Mouse (Mus musculus) T-cell, adult 2 months (primary cell): ENCODE data around the gene Fdx1l.

Source experiments
- DNase-seq: peaks from one replicate; pipeline ENCODE4 v3.0.0; 2022; ENCODE audit warnings: low spot score

The Fdx1l gene

DNA sequence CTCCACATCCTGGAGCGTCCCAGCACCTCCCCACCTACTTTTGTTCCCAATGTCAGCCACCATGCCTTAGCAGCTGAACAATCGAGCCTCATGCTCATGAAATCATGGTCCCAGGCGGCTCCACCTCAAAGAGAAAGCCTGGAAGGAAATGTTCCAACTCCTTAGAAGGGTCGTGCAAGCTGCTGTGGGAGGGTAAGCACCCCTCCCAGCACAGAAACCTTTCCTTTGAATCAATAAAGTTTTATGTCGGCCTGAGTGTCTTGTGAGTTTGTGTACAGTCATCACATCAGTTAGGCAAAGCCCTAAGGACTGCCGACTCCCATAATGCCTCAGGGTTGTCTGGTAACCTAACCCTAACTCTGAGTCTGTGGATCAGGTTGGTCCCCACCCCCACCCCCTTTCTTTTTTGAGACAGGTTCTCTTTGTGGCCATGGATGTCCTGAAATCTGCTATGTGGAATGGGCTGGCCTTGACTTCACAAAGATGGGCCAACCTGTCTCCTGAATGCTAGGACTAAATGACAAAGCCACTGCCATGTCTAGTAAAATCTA lies 44.8 kb downstream of the Fdx1l start:
- no peak for DNase-seq

DNA sequence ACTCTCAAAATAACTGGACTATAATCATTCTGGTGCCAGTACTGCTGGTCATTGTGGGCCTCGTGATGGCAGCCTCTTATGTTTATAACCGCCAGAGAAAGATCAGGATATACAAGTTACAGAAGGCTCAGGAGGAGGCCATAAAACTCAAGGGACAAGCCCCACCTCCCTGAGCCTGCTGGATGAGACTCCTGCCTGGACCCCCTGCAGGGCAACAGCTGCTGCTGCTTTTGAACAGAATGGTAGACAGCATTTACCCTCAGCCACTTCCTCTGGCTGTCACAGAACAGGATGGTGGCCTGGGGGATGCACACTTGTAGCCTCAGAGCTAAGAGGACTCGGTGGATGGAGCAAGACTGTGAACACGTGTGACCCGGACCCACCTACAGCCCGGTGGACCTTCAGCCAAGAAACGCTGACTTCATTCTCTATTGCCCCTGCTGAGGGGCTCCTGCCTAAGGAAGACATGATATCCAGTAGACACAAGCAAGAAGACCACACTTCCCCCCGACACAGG lies 45.6 kb downstream of the Fdx1l start:
- DNase-seq: no peak

DNA sequence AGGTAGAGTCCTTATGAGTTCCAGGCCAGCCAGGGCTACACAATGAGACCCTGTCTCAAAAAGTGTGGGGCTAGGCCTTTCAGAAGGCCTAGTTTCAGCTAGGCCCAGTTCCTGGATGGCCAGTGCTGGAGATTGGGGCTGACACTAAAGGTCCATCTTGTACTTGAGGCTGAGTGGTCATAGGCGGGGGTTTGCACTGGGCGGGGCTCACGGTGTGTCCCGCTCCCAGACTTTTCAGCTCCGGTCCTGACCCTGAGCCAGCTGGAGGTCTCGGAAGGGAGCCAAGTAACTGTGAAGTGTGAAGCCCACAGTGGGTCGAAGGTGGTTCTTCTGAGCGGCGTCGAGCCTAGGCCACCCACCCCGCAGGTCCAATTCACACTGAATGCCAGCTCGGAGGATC lies 46.6 kb downstream of the Fdx1l start:
- DNase-seq: no peak

DNA sequence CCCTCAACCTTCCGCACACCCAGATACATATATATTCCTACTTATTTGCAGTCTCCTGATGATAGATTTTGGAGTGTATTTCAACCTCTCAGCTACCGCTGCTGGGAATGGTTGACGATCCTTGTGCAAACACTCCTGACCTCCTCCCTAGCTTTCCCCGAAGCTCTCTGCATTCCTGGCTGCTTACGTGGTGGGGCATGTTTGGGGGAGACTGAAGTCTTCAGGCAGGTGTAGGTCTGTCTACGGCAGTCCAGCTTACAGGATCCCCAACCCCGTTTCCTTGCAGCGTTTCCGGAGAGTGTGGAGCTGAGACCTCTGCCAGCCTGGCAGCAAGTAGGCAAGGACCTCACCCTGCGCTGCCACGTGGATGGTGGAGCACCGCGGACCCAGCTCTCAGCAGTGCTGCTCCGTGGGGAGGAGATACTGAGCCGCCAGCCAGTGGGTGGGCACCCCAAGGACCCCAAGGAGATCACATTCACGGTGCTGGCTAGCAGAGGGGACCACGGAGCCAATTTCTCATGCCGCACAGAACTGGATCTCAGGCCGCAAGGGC lies 48.1 kb downstream of the Fdx1l start:
- DNase-seq: no peak

DNA sequence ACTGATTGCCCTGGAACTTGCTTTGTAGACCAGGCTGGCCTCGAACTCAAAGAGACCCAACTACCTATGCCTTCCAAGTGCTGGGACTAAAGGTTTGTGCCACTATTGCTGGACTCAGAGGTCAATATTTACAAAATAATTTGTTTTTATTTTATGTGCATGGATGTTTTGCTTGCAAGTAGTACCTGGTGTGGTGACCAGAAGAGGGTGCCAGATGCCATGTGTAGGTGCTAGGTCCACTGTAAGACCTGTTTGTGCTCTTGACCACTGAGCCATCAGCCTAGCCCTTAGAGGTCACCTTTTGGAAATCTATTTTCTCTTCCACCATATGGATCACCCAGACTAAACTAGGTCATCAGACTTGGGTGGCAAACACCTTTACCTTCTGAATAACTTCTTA lies 50.7 kb downstream of the Fdx1l start:
- no peak for DNase-seq

DNA sequence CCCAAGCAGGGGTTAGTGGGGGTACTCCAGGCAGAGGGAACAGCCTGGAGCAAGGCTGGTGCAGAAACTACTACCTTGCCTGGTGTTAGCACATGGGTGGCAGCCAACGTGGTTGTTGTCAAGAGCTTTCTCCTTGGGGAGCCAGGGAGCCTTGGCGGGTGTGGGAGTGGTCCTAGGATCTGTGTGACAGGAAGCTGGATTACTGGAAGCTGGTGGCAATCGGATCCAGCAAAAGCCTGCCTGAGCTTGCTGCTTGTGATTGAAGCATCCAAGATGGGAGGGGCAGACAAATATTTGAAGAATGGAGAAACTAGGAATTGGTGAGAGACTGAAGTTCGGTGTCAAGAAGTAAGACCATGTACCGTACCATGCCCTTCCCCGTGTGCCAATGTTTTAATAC lies 51.1 kb downstream of the Fdx1l start:
- no peak for DNase-seq

DNA sequence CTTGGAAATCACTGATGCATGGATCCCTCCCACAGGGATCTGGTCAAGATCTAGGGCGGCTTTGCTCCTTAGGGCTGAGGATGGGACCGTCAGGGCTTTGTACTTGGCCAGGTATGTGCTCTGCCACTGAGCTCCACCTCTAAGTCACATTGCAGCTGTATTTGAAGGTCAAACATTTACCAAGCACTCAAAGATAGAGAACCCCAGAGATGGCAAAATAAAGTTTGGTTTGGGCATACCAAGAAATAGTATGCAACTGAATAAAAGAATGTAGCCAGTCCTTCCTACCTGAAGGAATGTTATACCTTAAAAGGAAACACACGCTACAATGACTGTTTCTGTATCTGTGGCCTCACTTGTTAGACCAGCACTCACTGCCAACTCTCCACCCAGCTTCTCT lies 52.1 kb downstream of the Fdx1l start:
- DNase-seq: no peak

DNA sequence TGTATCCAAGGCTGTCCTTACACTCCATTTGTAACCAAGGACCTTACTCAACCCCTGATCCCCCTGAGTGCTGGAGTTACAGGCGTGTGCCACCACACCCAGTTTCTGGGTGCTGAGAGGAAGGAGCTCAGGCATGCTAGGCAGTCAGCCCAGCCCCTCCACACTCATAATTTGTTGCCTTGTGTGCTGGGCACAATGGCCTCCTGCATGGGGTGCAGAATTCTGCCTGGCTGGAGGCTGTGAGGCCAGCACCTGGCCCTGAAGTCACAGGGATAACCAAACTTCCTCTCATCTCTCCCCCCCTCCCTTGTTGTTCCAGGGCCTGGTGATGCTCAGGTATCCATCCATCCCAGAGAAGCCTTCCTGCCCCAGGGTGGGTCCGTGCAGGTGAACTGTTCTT lies 54.8 kb downstream of the Fdx1l start:
- no peak for DNase-seq
